In genomic region chrX:73482643-73483483, GRCm38 (mm10) we compare ENCODE assay signal across 12 mouse cellular contexts. TPM values are rescaled to one million over a fixed set of nuclear protein-coding genes. Genes with fewer than 3 reads are reported as not detected.
DNase-seq lines count a peak whose midpoint lies in the region; ATAC-seq and TF ChIP-seq lines count a peak whose summit lies in the region.
"Had no signal": no experiment of that assay in that cellular context is flagged by ENCODE, and none has a peak within 500 bp of the region (broad histone marks: within the 10 kb centered on the region; RNA-seq: fewer than 3 reads in every experiment).

No protein-coding gene starts in this region.

- H3K27me3 ChIP-seq in heart, embryonic 10.5 days (ENCODE audit: insufficient read depth, poor library complexity, severe bottlenecking), result peaks cover 73% of the 10 kb centered on the region
- H3K27me3 ChIP-seq in lung, embryonic 16.5 days (ENCODE audit: control insufficient read depth, insufficient read depth, low read depth, low read length), result no peaks in the 10 kb centered on the region
- no peaks in the 10 kb centered on the region for H3K27me3 ChIP-seq in hindbrain, postnatal 0 days (ENCODE audit: insufficient read depth, low read length)
- H3K27me3 ChIP-seq in stomach, embryonic 14.5 days (ENCODE audit: control insufficient read depth, insufficient read depth, low read length), result no peaks in the 10 kb centered on the region

- peak overlapping the region; percentile 44 for H3K4me3 ChIP-seq in heart, embryonic 10.5 days
- peak overlapping the region; percentile 55 for H3K4me3 ChIP-seq in lung, embryonic 16.5 days (ENCODE audit: low read length)
- H3K4me3 ChIP-seq in hindbrain, postnatal 0 days (ENCODE audit: low read length), result no peak overlapping the region
- peak overlapping the region; percentile 27; the same call in 1 of the 2 replicates for H3K4me3 ChIP-seq in stomach, embryonic 14.5 days (ENCODE audit: low read depth, low read length)
- H3K4me3 ChIP-seq: layer of hippocampus, adult 2 months had no signal

- no peak overlapping the region for H3K9ac ChIP-seq in lung, embryonic 16.5 days (ENCODE audit: low read length)
- H3K9ac ChIP-seq in hindbrain, postnatal 0 days (replicated peaks; ENCODE audit: low read length), result no peak overlapping the region
- no peak overlapping the region for H3K9ac ChIP-seq in stomach, embryonic 14.5 days (replicated peaks; ENCODE audit: low read depth, low read length)
- H3K9ac ChIP-seq: liver, postnatal 0 days had no signal

- ATAC-seq in lung, embryonic 16.5 days (ENCODE audit: low read depth), result peak; percentile 59
- no peak for ATAC-seq in hindbrain, postnatal 0 days
- ATAC-seq in stomach, embryonic 14.5 days (ENCODE audit: insufficient number of reproducible peaks, insufficient read depth, low FRiP score, low read depth), result no peak
- no peak for ATAC-seq in erythroid progenitor cell, adult 5-6 weeks (replicated peaks; ENCODE audit: low FRiP score, poor library complexity, severe bottlenecking)
- ATAC-seq: liver, postnatal 0 days had no signal

- TF ChIP-seq CTCF in hindbrain, postnatal 0 days (IDR thresholded peaks at IDR 0.05; ENCODE audit: low read depth), result no peak

- H3K9me3 ChIP-seq in heart, embryonic 10.5 days, result no peaks in the 10 kb centered on the region
- H3K9me3 ChIP-seq in lung, embryonic 16.5 days (ENCODE audit: control insufficient read depth, low read length), result no peaks in the 10 kb centered on the region
- H3K9me3 ChIP-seq in hindbrain, postnatal 0 days (ENCODE audit: low read length), result no peaks in the 10 kb centered on the region
- H3K9me3 ChIP-seq in stomach, embryonic 14.5 days (ENCODE audit: control insufficient read depth, low read depth, low read length), result no peaks in the 10 kb centered on the region

- H3K27ac ChIP-seq in heart, embryonic 10.5 days, result peak overlapping the region; percentile 62; the same call in 1 of the 2 replicates
- H3K27ac ChIP-seq in lung, embryonic 16.5 days (ENCODE audit: low read length), result peak overlapping the region; percentile 82
- H3K27ac ChIP-seq in hindbrain, postnatal 0 days, result no peak overlapping the region
- H3K27ac ChIP-seq in stomach, embryonic 14.5 days (ENCODE audit: low read length), result no peak overlapping the region
- H3K27ac ChIP-seq: layer of hippocampus, adult 2 months had no signal

- peak overlapping the region; percentile 57; the same call in 1 of the 2 replicates for H3K4me2 ChIP-seq in lung, embryonic 16.5 days (ENCODE audit: low read depth, low read length)
- peak overlapping the region; percentile 11; the same call in 1 of the 2 replicates for H3K4me2 ChIP-seq in hindbrain, postnatal 0 days (ENCODE audit: low read depth, low read length)
- H3K4me2 ChIP-seq in stomach, embryonic 14.5 days (replicated peaks; ENCODE audit: low read depth, low read length), result peak overlapping the region; percentile 49; the same call in 1 of the 2 replicates

- no peaks in the 10 kb centered on the region for H3K36me3 ChIP-seq in heart, embryonic 10.5 days
- H3K36me3 ChIP-seq in lung, embryonic 16.5 days (ENCODE audit: control insufficient read depth, insufficient read depth, low read length), result no peaks in the 10 kb centered on the region
- no peaks in the 10 kb centered on the region for H3K36me3 ChIP-seq in hindbrain, postnatal 0 days (ENCODE audit: insufficient read depth, low read length)
- H3K36me3 ChIP-seq in stomach, embryonic 14.5 days (ENCODE audit: control insufficient read depth, insufficient read depth, low read length), result no peaks in the 10 kb centered on the region

- 24% methylated on average over 4 of the region's 4 CpGs for WGBS in heart, embryonic 10.5 days
- 11% methylated on average over 4 of the region's 4 CpGs for WGBS in lung, embryonic 16.5 days
- 41% methylated on average over 4 of the region's 4 CpGs for WGBS in hindbrain, postnatal 0 days
- 47% methylated on average over 4 of the region's 4 CpGs for WGBS in stomach, embryonic 14.5 days

- no peak for DNase-seq in heart, embryonic 10.5 days (ENCODE audit: low spot score)
- DNase-seq in heart, postnatal 25 days (ENCODE audit: low spot score), result no peak
- DNase-seq in lung, postnatal 14 days, result no peak
- DNase-seq in hindbrain, postnatal 0 days (ENCODE audit: low spot score), result no peak
- no peak for DNase-seq in adrenal gland, postnatal 14 days
- DNase-seq: liver, postnatal 0 days had no signal

- no peaks in the 10 kb centered on the region for H3K4me1 ChIP-seq in heart, embryonic 10.5 days
- H3K4me1 ChIP-seq in lung, embryonic 16.5 days (replicated peaks; ENCODE audit: control insufficient read depth, insufficient read depth, low read length), result peaks cover 21% of the 10 kb centered on the region
- H3K4me1 ChIP-seq in hindbrain, postnatal 0 days (ENCODE audit: insufficient read depth, low read length), result no peaks in the 10 kb centered on the region
- 0 out of 2 replicates have a peak, but pooled peaks cover 6% of the 10 kb centered on the region for H3K4me1 ChIP-seq in stomach, embryonic 14.5 days (ENCODE audit: control insufficient read depth, insufficient read depth, low read length)

- intact Hi-C loops in heart, postnatal 25 days (cut with DNase I), result no loop called here

RNA-seq across cellular contexts. Expression of gene Bgn, which starts 0.5 kb away (rescaled TPM):
- 18.6 and 30.3 TPM in 2 replicates for polyA plus RNA-seq in heart, embryonic 10.5 days (2016; fragmentation: Nextera tagmentation; extraction: Ambion mirVana)
- 100 to 1,000 TPM; 213 to 224 TPM for total RNA-seq in heart, postnatal 25 days (2021)
- polyA plus RNA-seq in lung, embryonic 16.5 days (2015; fragmentation: Nextera tagmentation; extraction: Ambion mirVana), result 206 and 225 TPM in 2 replicates
- total RNA-seq in hindbrain, postnatal 0 days (2014; rRNA removed), result 51.9 and 68.9 TPM in 2 replicates
- polyA plus RNA-seq in hindbrain, postnatal 0 days (2015; fragmentation: Nextera tagmentation; extraction: Ambion mirVana), result 17.9 and 23.7 TPM in 2 replicates
- polyA plus RNA-seq in stomach, embryonic 14.5 days (2014; fragmentation: Nextera tagmentation; extraction: Ambion mirVana), result 95.7 and 104 TPM in 2 replicates
- 11.2 and 28.9 TPM in 2 replicates for total RNA-seq in erythroid progenitor cell, adult 5-6 weeks (2015; ENCODE audit: low replicate concordance)
- 1.0 and 1.8 TPM in 2 replicates for total RNA-seq in erythroid progenitor cell, adult 5-6 weeks (2017; ENCODE audit: low replicate concordance)
- 183 and 214 TPM in 2 replicates for total RNA-seq in adrenal gland, postnatal 14 days (2021)

RNA-seq across cellular contexts. Expression of gene Atp2b3, which starts 20.0 kb away (rescaled TPM):
- polyA plus RNA-seq in heart, embryonic 10.5 days (2016; fragmentation: Nextera tagmentation; extraction: Ambion mirVana), result 0.11 and 0.21 TPM in 2 replicates
- total RNA-seq in heart, postnatal 25 days (2021), result under 1 TPM in 1 of 2 experiments, not detected in 1; 0.08 TPM
- 0.11 TPM in 1 of 2 replicates, not detected in the other for polyA plus RNA-seq in lung, embryonic 16.5 days (2015; fragmentation: Nextera tagmentation; extraction: Ambion mirVana)
- 40.9 and 44.0 TPM in 2 replicates for total RNA-seq in hindbrain, postnatal 0 days (2014; rRNA removed)
- polyA plus RNA-seq in hindbrain, postnatal 0 days (2015; fragmentation: Nextera tagmentation; extraction: Ambion mirVana), result 8.1 and 8.2 TPM in 2 replicates
- 0.36 and 0.38 TPM in 2 replicates for polyA plus RNA-seq in stomach, embryonic 14.5 days (2014; fragmentation: Nextera tagmentation; extraction: Ambion mirVana)
- not detected in 2 replicates for total RNA-seq in erythroid progenitor cell, adult 5-6 weeks (2015; ENCODE audit: low replicate concordance)
- total RNA-seq in erythroid progenitor cell, adult 5-6 weeks (2017; ENCODE audit: low replicate concordance), result not detected in 2 replicates
- total RNA-seq in adrenal gland, postnatal 14 days (2021), result 16.3 and 20.9 TPM in 2 replicates
- polyA plus RNA-seq: liver, postnatal 0 days had no signal

RNA-seq across cellular contexts. Expression of gene Haus7, which starts 24.0 kb away (rescaled TPM):
- polyA plus RNA-seq in heart, embryonic 10.5 days (2016; fragmentation: Nextera tagmentation; extraction: Ambion mirVana), result 83.7 and 90.0 TPM in 2 replicates
- 1 to 10 TPM; 4.8 to 6.2 TPM for total RNA-seq in heart, postnatal 25 days (2021)
- 54.2 and 54.4 TPM in 2 replicates for polyA plus RNA-seq in lung, embryonic 16.5 days (2015; fragmentation: Nextera tagmentation; extraction: Ambion mirVana)
- 22.0 and 33.5 TPM in 2 replicates for total RNA-seq in hindbrain, postnatal 0 days (2014; rRNA removed)
- polyA plus RNA-seq in hindbrain, postnatal 0 days (2015; fragmentation: Nextera tagmentation; extraction: Ambion mirVana), result 62.8 and 63.7 TPM in 2 replicates
- 50.1 and 57.5 TPM in 2 replicates for polyA plus RNA-seq in stomach, embryonic 14.5 days (2014; fragmentation: Nextera tagmentation; extraction: Ambion mirVana)
- 9.2 and 13.0 TPM in 2 replicates for total RNA-seq in erythroid progenitor cell, adult 5-6 weeks (2015; ENCODE audit: low replicate concordance)
- total RNA-seq in erythroid progenitor cell, adult 5-6 weeks (2017; ENCODE audit: low replicate concordance), result 8.0 and 14.1 TPM in 2 replicates
- 22.8 and 25.2 TPM in 2 replicates for total RNA-seq in adrenal gland, postnatal 14 days (2021)

RNA-seq across cellular contexts. Expression of gene Trex2, which starts 47.7 kb away (rescaled TPM):
- polyA plus RNA-seq in heart, embryonic 10.5 days (2016; fragmentation: Nextera tagmentation; extraction: Ambion mirVana), result not detected in 2 replicates
- not detected for total RNA-seq in heart, postnatal 25 days (2021)
- polyA plus RNA-seq in lung, embryonic 16.5 days (2015; fragmentation: Nextera tagmentation; extraction: Ambion mirVana), result not detected in 2 replicates
- total RNA-seq in hindbrain, postnatal 0 days (2014; rRNA removed), result not detected in 2 replicates
- polyA plus RNA-seq in hindbrain, postnatal 0 days (2015; fragmentation: Nextera tagmentation; extraction: Ambion mirVana), result not detected in 2 replicates
- polyA plus RNA-seq in stomach, embryonic 14.5 days (2014; fragmentation: Nextera tagmentation; extraction: Ambion mirVana), result 0.25 TPM in 1 of 2 replicates, not detected in the other
- not detected in 2 replicates for total RNA-seq in erythroid progenitor cell, adult 5-6 weeks (2015; ENCODE audit: low replicate concordance)
- total RNA-seq in erythroid progenitor cell, adult 5-6 weeks (2017; ENCODE audit: low replicate concordance), result not detected in 2 replicates
- total RNA-seq in adrenal gland, postnatal 14 days (2021), result not detected in 2 replicates
- total RNA-seq: gastrocnemius, postnatal 10 days; layer of hippocampus, adult 2 months had no signal
- polyA plus RNA-seq: cortical plate, adult 2 months; liver, postnatal 0 days had no signal

Comparison
In these comparisons a context has a peak if more than half of its experiments do, and no peak if none do; other contexts are left out.
1. H3K27ac ChIP-seq: peak in heart, embryonic 10.5 days (single experiment) and lung, embryonic 16.5 days (single experiment); none in hindbrain, postnatal 0 days (single experiment) and stomach, embryonic 14.5 days (single experiment).
2. RNA of gene Atp2b3, which starts 20.0 kb away (total RNA-seq): 40.9 to 44.0 TPM in hindbrain, postnatal 0 days and 16.3 to 20.9 TPM in adrenal gland, postnatal 14 days; 0.08 TPM in heart, postnatal 25 days and not detected in erythroid progenitor cell, adult 5-6 weeks; every median in the first group is over 10 times any median in the second.
3. Peak in every context shown above with its lines, with median percentiles within 50 percentile points of each other: H3K4me2 ChIP-seq.